Mouse (Mus musculus) lung, adult 2 months (tissue): ENCODE measurements at regions not wholly inside any gene's neighbourhood (a gene's known extent, or its start where the extent isn't known, plus 50 kb on each side); places are given as distances from the start of the nearest gene placed in this dataset.
"Not testable (repeated sequence)": the region's sequence is repeated elsewhere in the genome, so short reads cannot be mapped to it uniquely, and the experiment has no call there.

Experiments used
- DNase-seq: peaks from one replicate; pipeline ENCODE4 v3.0.0; 2022
- H3K4me1 ChIP-seq: fragments of 200-500 bp; 2 replicates; pipeline ENCODE4 v1.6.1; 2011; ENCODE audit warnings: low read length; ENCODE audit not compliant: control insufficient read depth, insufficient read depth
- H3K4me3 ChIP-seq: fragments of 200-500 bp; replicated peaks from 2 replicates; pipeline ENCODE3; 2011; ENCODE audit warnings: low read depth, mild to moderate bottlenecking, control low read depth, low read length; ENCODE audit errors: extremely low read depth
- CTCF ChIP-seq: fragments of 200-500 bp; IDR thresholded peaks from 2 replicates; pipeline ENCODE4 v1.5.1; 2011; ENCODE audit warnings: mild to moderate bottlenecking, low read length, control low read depth; ENCODE audit not compliant: insufficient read depth
- POLR2A ChIP-seq: fragments of 200-500 bp; IDR thresholded peaks from 2 replicates; pipeline ENCODE4 v1.6.1; 2011; ENCODE audit warnings: low read depth, mild to moderate bottlenecking, control low read depth, low read length, borderline replicate concordance; ENCODE audit errors: extremely low read depth
- WGBS: fragments of 180-500 bp; shearing (Covaris S2); methylation state at CpG from one replicate; pipeline ENCODE4 v1.1.7; 2018; 5-methylcytosine and 5-hydroxymethylcytosine counted together

- 26% methylated on average over 8 of the region's 8 CpGs for WGBS
- no peaks in the 10 kb centered on the region for H3K4me1 ChIP-seq
- no peak overlapping the region for H3K4me3 ChIP-seq
- no peak for TF ChIP-seq POLR2A
- DNase-seq = no peak
Measured at GRCm38 (mm10) chr7:62261688-62262114, 84.7 kb upstream of the Ndn start.

GRCm38 (mm10) chr7:62262174-62262573, 84.2 kb upstream of the Ndn start:
- WGBS = 64% methylated on average over 2 of the region's 2 CpGs
- not testable (repeated sequence) for H3K4me1 ChIP-seq, H3K4me3 ChIP-seq, DNase-seq

GRCm38 (mm10) chr7:62269156-62269855, 77.1 kb upstream of the Ndn start:
- TF ChIP-seq POLR2A (no peak), CTCF (no peak)
- Histone ChIP-seq H3K4me3 (no peak overlapping the region), H3K4me1 (no peaks in the 10 kb centered on the region)
- WGBS = 67% methylated on average over 1 of the region's 1 CpGs
- DNase-seq = no peak

- no peak for DNase-seq
- TF ChIP-seq POLR2A (no peak), CTCF (no peak)
- H3K4me1 ChIP-seq = no peaks in the 10 kb centered on the region
- H3K4me3 ChIP-seq = no peak overlapping the region
- 53% methylated on average over 2 of the region's 2 CpGs for WGBS
Measured at GRCm38 (mm10) chr7:62276219-62276618, 70.2 kb upstream of the Ndn start.

GRCm38 (mm10) chr7:62278492-62278891, 67.9 kb upstream of the Ndn start:
- Histone ChIP-seq H3K4me3 (no peak overlapping the region), H3K4me1 (no peaks in the 10 kb centered on the region)
- WGBS = 41% methylated on average over 2 of the region's 2 CpGs
- DNase-seq = no peak
- TF ChIP-seq CTCF = no peak
- TF ChIP-seq POLR2A = no peak

- DNase-seq = no peak
- Histone ChIP-seq H3K4me3 (no peak overlapping the region), H3K4me1 (no peaks in the 10 kb centered on the region)
- TF ChIP-seq POLR2A (no peak), CTCF (no peak)
- 60% methylated on average over 4 of the region's 4 CpGs for WGBS
Measured at GRCm38 (mm10) chr7:62279022-62279421, 67.3 kb upstream of the Ndn start.
